Mouse (Mus musculus): ENCODE measurements around the gene Btaf1.
A peak's percentile ranks its signal among the peaks of the same experiment; 100 is the strongest.

Btaf1 gene

DNA sequence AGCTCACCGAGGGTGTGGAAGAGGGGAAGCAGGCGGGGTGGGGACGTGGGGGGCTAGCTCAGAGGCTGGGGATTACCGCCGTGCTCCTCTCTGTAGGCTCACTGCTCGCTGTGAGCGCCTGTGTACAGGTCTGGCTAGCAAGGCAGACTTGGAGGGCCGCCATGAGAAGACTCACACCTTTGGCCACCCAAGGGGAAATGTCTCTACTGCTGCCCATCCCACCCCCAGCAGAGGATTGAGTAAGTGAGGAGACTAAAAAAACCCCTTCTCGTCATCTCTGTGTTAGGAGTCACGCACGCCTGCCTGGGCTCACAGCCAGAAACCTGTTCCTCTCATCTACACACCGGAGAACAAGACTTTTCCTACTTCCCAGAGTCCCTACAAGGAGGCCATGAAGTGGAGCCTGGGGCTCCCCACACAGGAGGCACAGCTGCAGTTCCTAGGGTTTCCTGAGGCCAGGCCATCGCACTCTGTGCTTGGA lies 100.0 kb downstream of the Btaf1 start:
- DNase-seq: no peak

DNA sequence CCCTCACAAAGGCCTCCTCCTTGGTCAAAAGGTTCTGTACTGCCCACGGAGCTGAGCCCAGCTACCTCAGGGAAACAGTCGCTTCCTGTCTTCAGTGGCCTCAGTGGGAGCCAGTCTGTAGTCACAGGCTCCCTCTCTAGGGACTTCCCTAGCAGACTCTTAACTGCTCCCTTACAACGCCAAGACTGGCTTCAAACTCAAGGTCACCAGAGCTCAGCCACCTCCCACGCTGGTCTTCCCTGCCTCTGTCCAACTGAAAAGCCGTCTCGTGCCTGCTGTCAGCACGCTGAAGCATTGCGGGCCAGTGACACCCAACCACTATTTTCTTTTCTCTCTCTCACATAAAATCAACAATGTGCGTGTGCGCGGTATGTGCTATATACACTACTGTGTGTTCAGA lies 100.5 kb downstream of the Btaf1 start:
- no peak for DNase-seq

DNA sequence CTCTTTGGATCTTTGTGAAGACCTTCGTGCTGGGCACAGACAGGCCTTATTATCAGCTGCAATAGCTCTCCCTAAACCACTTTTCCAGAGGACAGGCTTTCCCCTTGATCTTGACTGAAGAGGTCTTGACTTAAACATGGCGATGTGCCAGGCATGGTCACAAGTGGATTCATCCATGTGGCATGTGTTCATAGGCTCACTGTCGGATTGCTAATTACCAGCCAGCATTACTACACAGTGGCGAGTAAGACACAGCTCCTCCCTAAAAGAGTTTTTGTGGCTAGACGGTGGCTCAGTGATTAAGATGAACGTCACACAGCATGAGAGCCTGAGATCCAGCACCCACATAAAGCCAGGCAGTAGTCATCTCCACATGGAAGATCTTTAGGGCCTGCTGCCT lies 103.9 kb downstream of the Btaf1 start:
- no peak for DNase-seq

DNA sequence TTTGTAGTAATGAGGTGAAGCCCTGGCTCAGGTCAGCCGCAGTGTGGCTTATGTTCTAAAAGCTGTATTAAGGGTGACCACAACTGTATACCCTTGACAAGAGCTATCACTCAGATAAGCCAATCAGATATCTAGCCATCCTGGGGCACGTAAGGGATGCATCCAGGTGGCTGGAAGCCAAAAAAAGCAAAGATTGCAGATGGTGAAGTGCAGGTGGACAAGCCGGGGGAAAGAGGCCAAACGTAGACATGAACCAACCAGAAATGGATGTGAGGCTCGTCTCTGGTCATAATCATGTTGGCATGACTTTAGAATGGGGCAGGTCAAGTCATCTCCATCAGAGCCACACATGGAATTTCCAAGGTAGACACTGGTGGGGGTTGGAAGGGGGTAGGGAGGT lies 105.6 kb downstream of the Btaf1 start:
- DNase-seq: no peak

DNA sequence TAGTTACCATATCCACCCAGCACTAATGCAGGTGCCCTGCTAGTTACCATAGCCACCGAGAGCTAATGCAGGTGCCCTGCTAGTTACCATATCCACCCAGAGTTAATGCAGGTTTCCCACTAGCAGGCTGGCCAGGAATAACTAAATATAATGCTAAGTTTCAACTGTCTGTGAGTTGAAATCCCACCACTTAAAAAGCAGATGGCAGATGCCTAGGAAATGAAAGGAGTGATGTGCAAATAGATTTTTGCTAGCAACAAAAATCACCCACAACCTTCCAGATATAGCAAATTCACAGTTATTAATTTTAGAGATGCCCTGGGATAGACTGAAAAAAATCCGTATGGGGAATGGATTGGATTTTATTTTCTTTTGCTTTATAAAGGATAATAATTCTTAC lies 106.5 kb downstream of the Btaf1 start:
- no peak for DNase-seq

DNA sequence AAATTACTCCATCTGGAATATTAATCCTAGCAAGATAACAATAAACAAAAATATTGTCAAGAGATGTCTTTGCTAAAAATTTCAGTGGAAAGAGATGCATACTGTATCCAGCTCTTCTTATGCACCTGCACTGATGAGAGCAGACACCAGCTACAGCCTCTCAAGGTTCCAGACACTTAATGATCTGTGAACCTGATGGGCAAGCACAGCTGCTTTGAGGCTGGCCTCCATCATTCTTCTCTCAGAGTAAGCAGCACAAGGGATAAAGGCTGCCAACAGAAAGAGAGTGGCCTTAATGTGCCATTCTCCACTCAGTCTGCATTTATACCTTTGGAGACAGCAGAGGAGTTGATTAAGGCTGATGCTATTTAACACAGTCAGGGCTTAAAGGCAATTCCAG lies 115.0 kb downstream of the Btaf1 start:
- no peak for DNase-seq

DNA sequence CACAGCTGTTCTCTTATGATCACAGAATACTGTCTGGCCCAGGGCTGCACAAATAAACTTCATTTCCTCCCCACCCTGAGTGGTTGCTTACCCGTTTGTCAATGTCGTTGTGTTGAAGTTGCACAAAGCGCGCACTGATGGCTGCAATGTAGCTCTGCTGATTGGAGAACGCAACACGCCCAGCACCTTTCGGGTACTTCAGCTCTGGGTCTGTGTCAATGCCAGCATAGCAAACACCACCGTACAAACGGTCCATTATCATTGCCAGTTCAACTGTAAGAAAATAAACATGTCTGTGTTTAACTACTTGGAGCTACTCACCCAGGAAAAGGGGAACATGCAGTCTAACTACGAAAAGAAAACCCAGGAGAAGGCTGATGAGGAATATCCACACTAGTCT lies 118.6 kb downstream of the Btaf1 start:
- DNase-seq: no peak

DNA sequence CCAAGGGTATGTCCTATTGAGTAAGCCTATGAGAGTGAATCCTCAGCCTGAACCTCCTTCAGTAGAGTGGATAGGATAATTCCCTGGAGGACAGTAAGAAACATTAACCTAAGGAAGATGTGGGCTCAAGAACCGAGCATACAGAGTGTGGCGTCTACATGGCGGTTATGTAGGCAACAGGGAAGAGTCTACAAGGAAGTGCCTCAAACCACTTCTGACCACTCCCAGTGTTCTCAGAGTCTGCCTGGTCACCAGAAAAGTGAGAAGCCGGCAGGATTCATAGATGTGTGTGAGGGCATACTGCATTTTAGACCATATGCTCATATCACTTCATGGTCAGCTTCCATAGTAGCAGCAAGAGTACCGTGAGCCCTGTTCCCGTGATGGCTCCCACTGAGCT lies 122.6 kb downstream of the Btaf1 start:
- DNase-seq: no peak

- DNase-seq: peak; percentile 36
Observed at GRCm38 (mm10) chr19:37050643-37051345, 124.9 kb downstream of the Btaf1 start.

- no peak for DNase-seq
Observed at GRCm38 (mm10) chr19:37055976-37056556, 130.2 kb downstream of the Btaf1 start.

DNA sequence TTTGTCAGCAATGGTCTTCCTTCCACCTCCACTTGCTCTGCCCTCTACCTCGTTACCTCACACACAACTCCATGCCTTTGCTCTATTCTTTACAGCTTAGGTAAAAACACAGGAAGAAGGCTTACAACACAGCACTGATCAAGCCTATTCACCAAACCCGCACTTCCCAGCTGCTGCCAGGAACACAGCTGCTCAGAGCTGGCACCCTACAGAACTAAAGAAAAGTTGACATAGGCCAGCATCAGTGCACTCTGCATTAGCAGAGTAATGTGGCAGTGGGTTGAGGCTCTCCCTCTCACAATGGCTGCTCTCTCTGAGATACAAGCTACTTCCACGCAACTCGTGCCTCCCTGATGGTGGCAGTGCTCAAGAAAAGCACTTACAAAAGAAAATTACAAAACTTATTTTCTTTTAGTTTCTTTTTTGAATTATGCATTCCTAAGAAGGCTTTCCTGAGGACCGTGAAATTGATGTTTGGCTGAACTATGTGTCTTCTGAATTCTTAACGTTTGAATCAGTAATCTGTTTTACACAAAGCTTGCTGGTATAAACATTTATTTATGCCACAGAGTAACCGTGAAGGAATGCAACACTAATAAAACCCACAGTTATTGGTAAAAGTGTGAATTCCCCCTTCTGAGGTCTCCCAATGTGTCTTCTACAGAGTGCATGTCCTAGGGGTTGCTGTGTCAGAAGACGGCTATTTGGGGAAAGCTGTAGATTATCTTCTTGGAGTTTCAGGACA lies 131.5 kb downstream of the Btaf1 start:
- no peak for DNase-seq

DNA sequence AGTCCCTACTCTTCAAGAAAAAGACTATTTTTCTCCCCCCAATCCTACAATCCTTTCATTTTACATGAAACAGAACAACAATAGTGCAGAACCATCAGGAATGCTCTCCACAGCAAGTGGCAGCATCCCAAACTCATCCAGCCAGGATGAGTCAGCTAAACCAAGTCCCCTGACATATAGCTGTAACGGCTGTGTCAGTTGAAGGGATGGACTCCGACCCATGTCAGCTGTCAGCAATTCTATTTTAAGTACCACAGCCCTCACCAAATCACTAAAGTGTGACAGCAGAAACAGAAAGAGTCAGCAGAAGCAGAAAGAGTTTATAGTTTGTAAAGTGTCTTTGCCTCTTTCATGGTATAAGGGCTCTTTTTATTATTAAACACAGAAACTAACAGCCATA lies 133.7 kb downstream of the Btaf1 start:
- no peak for DNase-seq

GRCm38 (mm10) chr19:37060078-37060477 lies 134.2 kb downstream of the Btaf1 start:
- no peak for DNase-seq

Data from thymus, postnatal 4 days (tissue).